Mouse (Mus musculus) embryonic facial prominence, embryonic 14.5 days (tissue): ENCODE data around the gene Mpv17l2. TPM values are rescaled to one million over a fixed set of nuclear protein-coding genes. Genes with fewer than 3 reads are reported as not detected.

ENCODE experiments used
- ATAC-seq: fragments of 200-750 bp; cut with Nextera tagmentation; 2 replicates; pipeline ENCODE4 v1.8.0; 2017; ENCODE audit warnings: low read depth, moderate number of reproducible peaks, moderate TSS enrichment
- DNase-seq: peaks from one replicate; pipeline ENCODE4 v3.0.0-alpha.2; 2015; ENCODE audit warnings: low spot score
- H3K27ac ChIP-seq: fragments of 300-500 bp; sonication (generic); replicated peaks from 2 replicates; pipeline ENCODE4 v1.5.1; 2014; ENCODE audit warnings: low read depth, mild to moderate bottlenecking, low read length, moderate library complexity
- H3K27me3 ChIP-seq: fragments of 300-500 bp; sonication (generic); replicated peaks from 2 replicates; pipeline ENCODE4 v1.6.1; 2014; ENCODE audit warnings: low read length; ENCODE audit not compliant: control insufficient read depth, insufficient read depth
- H3K36me3 ChIP-seq: fragments of 300-500 bp; sonication (generic); 2 replicates; pipeline ENCODE4 v1.6.1; 2014; ENCODE audit warnings: low read length, mixed read lengths; ENCODE audit not compliant: control insufficient read depth, insufficient read depth
- H3K4me1 ChIP-seq: fragments of 300-500 bp; sonication (generic); 2 replicates; pipeline ENCODE4 v1.6.1; 2014; ENCODE audit warnings: antibody characterized with exemption, low read length; ENCODE audit not compliant: control insufficient read depth, insufficient read depth
- H3K4me2 ChIP-seq: fragments of 300-500 bp; sonication (generic); 2 replicates; pipeline ENCODE4 v1.6.1; 2014; ENCODE audit warnings: low read depth, mild to moderate bottlenecking, low read length, moderate library complexity, mixed read lengths
- H3K4me3 ChIP-seq: fragments of 300-500 bp; sonication (generic); 2 replicates; pipeline ENCODE4 v1.5.1; 2014; ENCODE audit warnings: low read depth, mild to moderate bottlenecking, low read length
- H3K9ac ChIP-seq: fragments of 300-500 bp; sonication (generic); 2 replicates; pipeline ENCODE4 v1.6.1; 2014; ENCODE audit warnings: low read depth, mild to moderate bottlenecking, low read length, moderate library complexity, mixed read lengths
- H3K9me3 ChIP-seq: fragments of 300-500 bp; sonication (generic); 2 replicates; pipeline ENCODE4 v1.6.1; 2016; ENCODE audit warnings: low read length; ENCODE audit not compliant: control insufficient read depth
- WGBS: fragments of 180-500 bp; shearing (Covaris S2); extraction: QIAGEN DNeasy Blood & Tissue Kit; methylation state at CpG from one replicate; pipeline ENCODE4 v1.1.7; 2014; 5-methylcytosine and 5-hydroxymethylcytosine counted together
- polyA plus RNA-seq: library from polyadenylated mRNA; unstranded; fragments of >200 nt; fragmentation: Nextera tagmentation; extraction: Ambion mirVana; gene quantifications from 2 replicates; pipeline ENCODE4 v1.2.1, GENCODE M21; 2014

The Mpv17l2 gene
- polyA plus RNA-seq, 1 experiment from 2014 or later = 34.2 TPM

DNA sequence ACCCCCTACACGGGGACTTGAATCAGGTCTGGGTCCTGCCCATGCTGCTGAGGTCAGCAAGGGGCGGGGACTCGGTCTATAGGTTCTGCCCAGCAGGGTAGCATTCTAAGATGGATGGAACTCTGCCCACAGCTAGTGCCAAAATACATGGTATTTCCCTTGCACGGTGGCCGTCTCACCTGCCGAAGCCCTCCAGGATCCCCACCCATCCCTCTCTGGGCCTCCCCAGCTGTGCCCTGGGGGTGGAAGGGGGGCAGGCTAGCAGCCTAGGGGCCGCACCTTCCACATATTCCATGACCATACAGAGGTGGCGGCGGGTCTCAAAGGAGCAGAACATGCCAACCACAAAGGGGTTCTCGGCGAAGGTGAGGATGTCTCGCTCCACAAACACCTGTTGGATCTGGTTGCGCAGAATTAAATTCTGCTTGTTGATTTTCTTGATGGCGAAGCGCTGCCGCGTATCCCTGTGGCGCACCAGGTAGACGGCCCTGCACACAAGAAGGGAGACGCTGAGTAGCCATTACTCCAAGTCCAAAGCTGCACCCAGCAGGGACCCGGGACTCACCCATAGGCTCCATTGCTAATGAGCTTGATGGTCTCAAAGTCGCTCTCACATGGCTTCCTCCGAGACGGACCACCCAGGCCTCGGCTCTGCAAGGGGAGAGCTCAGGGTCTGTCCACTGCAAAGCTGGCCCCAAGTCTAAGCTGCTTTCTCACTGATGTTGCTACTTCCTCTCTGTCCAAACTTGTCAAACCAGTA is 25.7 kb upstream of the Mpv17l2 start:
- Histone ChIP-seq H3K9ac (no peak overlapping the region), H3K4me2 (no peak overlapping the region), H3K4me1 (peaks cover 12% of the 10 kb centered on the region), H3K4me3 (no peak overlapping the region), H3K36me3 (peaks cover 70% of the 10 kb centered on the region), H3K27ac (no peak overlapping the region), H3K27me3 (no peaks in the 10 kb centered on the region), H3K9me3 (no peaks in the 10 kb centered on the region)
- ATAC-seq (no peak), DNase-seq (no peak)
- WGBS = 88% methylated on average over 25 of the region's 25 CpGs

DNA sequence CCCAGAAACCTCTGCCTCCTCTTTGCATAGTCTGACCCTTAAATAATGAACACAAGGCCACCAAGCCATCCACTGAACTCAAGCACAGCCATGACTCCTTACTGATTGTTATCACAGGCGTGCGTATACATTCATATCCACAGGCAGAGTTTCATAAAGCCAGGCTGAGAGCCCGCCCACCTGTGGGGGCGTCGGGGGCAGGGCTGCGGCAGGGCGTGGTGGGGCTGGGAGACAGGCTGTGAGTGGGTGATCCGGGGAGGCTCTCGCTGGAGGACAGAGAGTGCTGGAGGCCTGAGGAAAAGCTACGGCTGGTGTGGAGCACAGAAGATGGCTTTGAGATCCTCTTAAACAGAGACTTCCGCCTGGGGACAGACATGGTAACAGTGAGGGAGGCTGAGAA is 19.3 kb upstream of the Mpv17l2 start:
- Histone ChIP-seq H3K27me3 (no peaks in the 10 kb centered on the region), H3K9ac (no peak overlapping the region; the same call in 1 of the 2 replicates), H3K27ac (no peak overlapping the region), H3K9me3 (no peaks in the 10 kb centered on the region), H3K4me3 (no peak overlapping the region), H3K4me1 (peaks cover 13% of the 10 kb centered on the region), H3K4me2 (no peak overlapping the region), H3K36me3 (peaks cover 63% of the 10 kb centered on the region)
- ATAC-seq (no peak), DNase-seq (no peak)
- 74% methylated on average over 11 of the region's 11 CpGs for WGBS

DNA sequence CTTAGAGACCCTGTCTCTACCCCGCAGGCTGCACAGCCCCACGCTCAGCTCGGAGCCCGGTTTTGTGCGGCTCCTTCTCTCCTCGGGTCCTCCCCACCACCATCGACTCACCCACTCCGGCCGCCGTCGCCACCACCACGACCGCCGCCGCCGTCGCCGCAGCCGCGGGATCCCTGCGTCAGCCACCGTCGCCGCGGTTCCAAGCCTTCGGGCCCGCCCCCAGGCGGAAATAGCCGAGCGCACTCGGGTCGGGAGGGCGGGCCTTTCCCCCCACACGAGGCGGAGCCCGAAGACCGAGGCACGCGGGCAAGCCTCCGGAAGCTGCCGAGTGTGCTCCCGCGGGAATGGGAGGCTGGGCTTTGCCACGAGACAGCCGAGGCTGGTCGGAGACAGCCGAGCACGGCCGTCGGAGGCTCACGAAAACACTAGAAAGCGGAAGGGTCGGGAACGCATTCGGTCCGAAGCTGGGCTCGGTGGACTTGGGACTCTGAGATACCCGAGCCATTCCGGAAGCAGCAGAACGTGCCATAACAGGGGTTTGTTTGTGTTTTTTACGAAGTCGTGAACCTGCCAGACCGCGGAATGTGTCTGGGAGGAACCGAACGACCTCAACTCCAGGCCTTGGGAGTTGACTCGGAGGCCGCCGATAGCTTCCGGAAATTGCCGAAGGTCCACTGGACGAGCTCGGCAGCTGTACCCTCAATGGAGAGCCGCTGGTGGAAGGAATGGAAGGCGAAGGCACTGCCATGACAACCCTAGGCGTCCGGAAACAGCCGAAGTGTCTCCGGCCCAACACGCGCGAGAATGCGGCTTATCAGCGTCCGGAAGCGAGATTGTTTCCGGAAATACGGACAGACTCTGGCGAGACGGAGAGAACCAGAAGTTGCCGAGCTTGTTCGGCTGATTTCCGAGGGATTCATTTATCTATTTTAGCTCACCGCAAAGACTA is 16.0 kb upstream of the Mpv17l2 start, which contains the start of gene Pik3r2:
Gene Pik3r2, minus strand, starts transcription at position 218 of the 949 bp plus-strand sequence.
- H3K36me3 ChIP-seq = peaks cover 60% of the 10 kb centered on the region
- peak; percentile 93 for ATAC-seq
- peak within 1 kb of the TSS; percentile 80 for H3K4me2 ChIP-seq
- under 1% methylated on average over 72 of the region's 94 CpGs for WGBS
- peak within 1 kb of the TSS; percentile 94 for H3K4me3 ChIP-seq
- H3K4me1 ChIP-seq = peaks cover 35% of the 10 kb centered on the region
- H3K9ac ChIP-seq = peak within 1 kb of the TSS; percentile 98
- no peaks in the 10 kb centered on the region for H3K9me3 ChIP-seq
- H3K27ac ChIP-seq = peak within 1 kb of the TSS; percentile 99
- no peaks in the 10 kb centered on the region for H3K27me3 ChIP-seq
- DNase-seq = peak; percentile 99

DNA sequence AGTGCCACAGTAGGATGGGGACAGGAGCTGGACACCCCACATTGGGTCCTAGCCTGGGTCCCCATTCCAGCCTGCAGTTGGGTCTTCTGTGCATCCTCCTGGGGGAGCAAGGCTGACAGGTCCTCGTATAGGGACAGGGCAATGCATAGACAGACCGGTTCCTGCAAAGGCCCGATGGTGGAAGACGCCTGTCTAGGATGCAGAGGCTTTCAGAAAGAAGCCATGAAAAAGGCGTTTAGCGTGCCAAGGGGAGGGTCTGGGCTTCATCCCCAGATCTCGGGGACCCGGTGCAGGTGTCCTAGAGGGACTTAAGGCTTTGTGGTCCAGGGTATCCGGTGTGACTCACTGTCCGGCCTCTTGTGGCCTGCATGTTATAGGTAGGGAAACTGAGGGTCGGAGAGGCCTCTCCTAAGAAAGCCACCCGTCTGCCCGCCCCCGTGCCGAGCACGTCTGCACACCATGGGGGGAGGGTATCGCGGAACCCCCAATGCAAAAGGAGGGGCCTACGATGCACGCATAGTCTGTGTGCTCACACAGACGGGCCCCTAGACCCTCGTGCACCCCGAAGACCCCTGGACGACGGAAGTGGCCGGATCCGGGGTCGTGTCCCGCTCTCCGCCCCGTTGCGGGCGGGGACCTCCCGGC is 15.2 kb upstream of the Mpv17l2 start:
- WGBS = 2% methylated on average over 20 of the region's 34 CpGs
- peak overlapping the region; percentile 99 for H3K27ac ChIP-seq
- peak overlapping the region; percentile 98 for H3K9ac ChIP-seq
- peak overlapping the region; percentile 80 for H3K4me2 ChIP-seq
- H3K4me3 ChIP-seq = peak overlapping the region; percentile 94
- no peaks in the 10 kb centered on the region for H3K9me3 ChIP-seq
- DNase-seq (no peak), ATAC-seq (no peak)
- peaks cover 60% of the 10 kb centered on the region for H3K36me3 ChIP-seq
- peaks cover 35% of the 10 kb centered on the region for H3K4me1 ChIP-seq
- H3K27me3 ChIP-seq = no peaks in the 10 kb centered on the region

DNA sequence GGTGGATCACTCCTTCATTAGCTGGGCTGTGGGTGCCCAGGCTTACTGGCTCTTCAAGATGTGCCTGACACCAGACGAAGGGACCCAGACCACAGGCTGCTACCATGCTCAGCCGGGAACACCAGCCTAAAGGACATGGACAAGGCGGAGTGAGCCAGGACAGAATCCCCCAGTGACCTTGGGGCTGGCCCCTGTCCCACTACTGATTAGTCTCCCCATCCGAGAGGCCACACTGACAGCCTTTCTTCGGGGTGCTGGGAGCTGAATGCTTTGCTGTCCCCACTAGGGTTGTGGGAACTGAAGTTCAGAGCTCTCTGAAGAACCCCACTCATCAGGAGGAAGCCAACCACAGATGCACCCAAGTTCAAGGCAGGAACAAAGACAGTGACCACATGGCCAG is 14.5 kb upstream of the Mpv17l2 start:
- ATAC-seq = no peak
- no peak for DNase-seq
- Histone ChIP-seq H3K36me3 (peaks cover 60% of the 10 kb centered on the region), H3K4me3 (peak overlapping the region; percentile 94), H3K27ac (no peak overlapping the region), H3K27me3 (no peaks in the 10 kb centered on the region), H3K4me1 (peaks cover 35% of the 10 kb centered on the region), H3K9ac (peak overlapping the region; percentile 98), H3K4me2 (peak overlapping the region; percentile 80), H3K9me3 (no peaks in the 10 kb centered on the region)
- WGBS = 89% methylated on average over 5 of the region's 5 CpGs

GRCm38 (mm10) chr8:70774740-70775139 is 14.0 kb upstream of the Mpv17l2 start:
- H3K36me3 ChIP-seq = peaks cover 60% of the 10 kb centered on the region
- H3K4me3 ChIP-seq = no peak overlapping the region
- peak overlapping the region; percentile 30; the same call in 1 of the 2 replicates for H3K4me2 ChIP-seq
- 91% methylated on average over 8 of the region's 18 CpGs for WGBS
- H3K27me3 ChIP-seq = no peaks in the 10 kb centered on the region
- H3K9me3 ChIP-seq = no peaks in the 10 kb centered on the region
- peaks cover 35% of the 10 kb centered on the region for H3K4me1 ChIP-seq
- ATAC-seq (no peak), DNase-seq (no peak)
- H3K9ac ChIP-seq = peak overlapping the region; percentile 98; the same call in 1 of the 2 replicates
- peak overlapping the region; percentile 67 for H3K27ac ChIP-seq

- peaks cover 35% of the 10 kb centered on the region for H3K4me1 ChIP-seq
- H3K4me3 ChIP-seq = 0 out of 2 replicates have a peak overlapping the region, but pooled peaks have one; percentile 1
- H3K9me3 ChIP-seq = no peaks in the 10 kb centered on the region
- DNase-seq (peak; percentile 93), ATAC-seq (peak; percentile 6; the same call in 1 of the 2 replicates)
- 42% methylated on average over 6 of the region's 9 CpGs for WGBS
- no peaks in the 10 kb centered on the region for H3K27me3 ChIP-seq
- peaks cover 60% of the 10 kb centered on the region for H3K36me3 ChIP-seq
- H3K27ac ChIP-seq = peak overlapping the region; percentile 67
- H3K9ac ChIP-seq = 0 out of 2 replicates have a peak overlapping the region, but pooled peaks have one; percentile 98
- H3K4me2 ChIP-seq = peak overlapping the region; percentile 30; the same call in 1 of the 2 replicates
Measured at GRCm38 (mm10) chr8:70773833-70774232, 13.1 kb upstream of the Mpv17l2 start.

- H3K4me2 ChIP-seq = peak overlapping the region; percentile 30; the same call in 1 of the 2 replicates
- peak overlapping the region; percentile 67 for H3K27ac ChIP-seq
- peak; percentile 78 for DNase-seq
- ATAC-seq = no peak
- H3K36me3 ChIP-seq = peaks cover 60% of the 10 kb centered on the region
- H3K4me3 ChIP-seq = no peak overlapping the region
- no peaks in the 10 kb centered on the region for H3K9me3 ChIP-seq
- H3K4me1 ChIP-seq = peaks cover 35% of the 10 kb centered on the region
- no peaks in the 10 kb centered on the region for H3K27me3 ChIP-seq
- 46% methylated on average over 5 of the region's 5 CpGs for WGBS
- peak overlapping the region; percentile 46; the same call in 1 of the 2 replicates for H3K9ac ChIP-seq
Measured at GRCm38 (mm10) chr8:70773410-70773809, 12.7 kb upstream of the Mpv17l2 start.
